Mouse (Mus musculus) cerebellum, adult 2 months (tissue): ENCODE data around the gene Hmox2.

Source experiments
- CTCF ChIP-seq: fragments of 200-500 bp; IDR thresholded peaks from 2 replicates; pipeline ENCODE4 v1.5.1; 2011; ENCODE audit warnings: low read depth, mild to moderate bottlenecking, control low read depth, low read length, moderate library complexity, borderline replicate concordance; ENCODE audit not compliant: insufficient read depth
- POLR2A ChIP-seq: fragments of 200-500 bp; IDR thresholded peaks from 2 replicates; pipeline ENCODE4 v1.6.1; 2011; ENCODE audit warnings: low read length, control low read depth, borderline replicate concordance; ENCODE audit not compliant: insufficient read depth

DNA sequence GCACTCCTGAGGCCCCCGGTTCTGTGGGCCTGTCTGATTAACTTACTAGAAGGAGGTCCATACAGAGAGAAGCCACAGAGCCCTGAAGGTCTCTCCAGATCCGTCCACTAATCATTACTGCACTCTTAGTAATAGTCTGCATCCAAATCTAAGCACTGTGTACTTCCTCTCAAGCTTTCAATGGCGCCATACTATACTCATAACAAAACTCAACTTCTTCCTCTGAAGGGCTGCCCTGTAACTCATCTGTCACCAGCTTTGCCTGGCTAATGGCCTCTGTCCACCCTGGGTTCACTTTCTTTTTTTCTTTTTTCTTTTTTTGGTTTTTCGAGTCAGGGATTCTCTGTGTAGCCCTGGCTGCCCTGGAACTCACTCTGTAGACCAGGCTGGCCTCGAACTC, 48.1 kb upstream of the Hmox2 start:
- no peak for TF ChIP-seq POLR2A
- no peak for TF ChIP-seq CTCF
